Mouse (Mus musculus) cortical plate, adult 2 months (tissue): Measurements from ENCODE around the gene Plcxd3. TPM values are rescaled to one million over a fixed set of nuclear protein-coding genes. Genes with fewer than 3 reads are reported as not detected.
"Not testable (repeated sequence)": the region's sequence is repeated elsewhere in the genome, so short reads cannot be mapped to it uniquely, and the experiment has no call there.

ENCODE experiments used
- H3K27ac ChIP-seq: fragments of 200-500 bp; 2 replicates; pipeline ENCODE4 v1.5.1; 2012; ENCODE audit warnings: low read length, control low read depth, inconsistent platforms; ENCODE audit not compliant: insufficient read depth
- H3K4me1 ChIP-seq: fragments of 200-500 bp; 2 replicates; pipeline ENCODE4 v1.6.1; 2011; ENCODE audit warnings: low read length; ENCODE audit not compliant: control insufficient read depth, insufficient read depth
- H3K4me3 ChIP-seq: fragments of 200-500 bp; 2 replicates; pipeline ENCODE4 v1.5.1; 2011; ENCODE audit warnings: mild to moderate bottlenecking, low read length, control low read depth; ENCODE audit not compliant: insufficient read depth
- CTCF ChIP-seq: fragments of 200-500 bp; IDR thresholded peaks from 2 replicates; pipeline ENCODE4 v1.5.1; 2011; ENCODE audit warnings: mild to moderate bottlenecking, control low read depth, low read length; ENCODE audit not compliant: insufficient read depth; ENCODE audit errors: extremely low read depth
- POLR2A ChIP-seq: fragments of 200-500 bp; IDR thresholded peaks from 2 replicates; pipeline ENCODE4 v1.6.1; 2011; ENCODE audit warnings: mild to moderate bottlenecking, low read length, control low read depth; ENCODE audit not compliant: insufficient read depth; ENCODE audit errors: extremely low read depth
- polyA plus RNA-seq: library from polyadenylated mRNA; depleted of rRNA; stranded (reverse); fragments of >200 nt; gene quantifications from 2 replicates; pipeline ENCODE4 v1.2.3, GENCODE M21; 2012

The Plcxd3 gene
- polyA plus RNA-seq, 1 experiment, result 4.5 TPM

DNA sequence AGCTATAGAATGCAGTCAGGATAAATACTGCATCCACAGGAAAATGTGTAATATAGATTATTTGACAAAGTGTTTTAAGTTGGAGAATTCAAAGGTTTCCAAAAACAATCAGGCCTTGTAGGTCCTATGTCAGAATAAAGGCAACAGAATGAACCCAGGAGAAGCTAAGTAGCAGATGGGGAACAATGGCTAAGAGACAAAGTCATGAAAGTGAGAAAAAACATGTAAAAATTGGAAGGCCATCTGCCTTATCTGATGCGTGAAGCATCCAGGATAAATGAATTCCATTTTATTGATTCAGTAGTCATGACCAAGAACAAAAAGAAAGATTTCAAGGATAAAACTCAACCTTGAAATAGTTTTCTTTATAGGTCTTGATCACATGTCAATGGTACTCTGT is 139.4 kb downstream of the Plcxd3 start:
- Histone ChIP-seq H3K27ac (no peak overlapping the region), H3K4me3 (no peak overlapping the region), H3K4me1 (no peaks in the 10 kb centered on the region)
- TF ChIP-seq POLR2A, result no peak
- no peak for TF ChIP-seq CTCF

DNA sequence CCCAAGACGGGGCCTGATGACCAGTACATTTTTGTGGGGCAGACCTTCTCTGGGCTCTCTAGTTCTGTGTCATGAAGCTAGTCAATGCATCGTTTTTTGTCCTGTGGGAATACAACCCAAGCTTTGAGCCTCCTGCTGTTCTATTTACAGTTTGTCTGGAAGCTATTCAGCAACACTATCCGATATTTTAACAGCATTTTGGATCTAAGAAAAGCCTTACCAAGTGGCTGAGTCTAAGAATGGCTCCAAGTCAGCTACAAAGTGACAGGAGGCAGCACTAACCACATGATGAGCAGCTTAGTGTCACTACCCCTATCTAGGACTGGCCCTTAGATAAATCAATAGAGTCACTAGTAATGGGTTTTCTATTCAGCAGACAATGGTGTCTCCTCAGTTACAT is 149.3 kb downstream of the Plcxd3 start:
- H3K4me1 ChIP-seq, result no peaks in the 10 kb centered on the region
- H3K4me3 ChIP-seq, result no peak overlapping the region
- no peak overlapping the region for H3K27ac ChIP-seq
- TF ChIP-seq POLR2A (no peak), CTCF (no peak)

GRCm38 (mm10) chr15:4533700-4534099 is 158.4 kb downstream of the Plcxd3 start:
- Histone ChIP-seq H3K4me3 (no peak overlapping the region), H3K4me1 (peaks cover 2% of the 10 kb centered on the region; the same call in 1 of the 2 replicates), H3K27ac (no peak overlapping the region)
- TF ChIP-seq POLR2A, result no peak
- no peak for TF ChIP-seq CTCF

GRCm38 (mm10) chr15:4559121-4559520 is 183.8 kb downstream of the Plcxd3 start:
- TF ChIP-seq CTCF (no peak), POLR2A (no peak)
- Histone ChIP-seq H3K4me1 (no peaks in the 10 kb centered on the region), H3K4me3 (no peak overlapping the region), H3K27ac (no peak overlapping the region)

GRCm38 (mm10) chr15:4561431-4561970 is 186.2 kb downstream of the Plcxd3 start:
- Histone ChIP-seq H3K27ac (no peak overlapping the region), H3K4me3 (no peak overlapping the region), H3K4me1 (no peaks in the 10 kb centered on the region)
- TF ChIP-seq POLR2A (no peak), CTCF (no peak)

- not testable (repeated sequence) for H3K4me3 ChIP-seq, H3K4me1 ChIP-seq
These were observed 220.2 kb downstream of the Plcxd3 start for GRCm38 (mm10) chr15:4595521-4595920.

DNA sequence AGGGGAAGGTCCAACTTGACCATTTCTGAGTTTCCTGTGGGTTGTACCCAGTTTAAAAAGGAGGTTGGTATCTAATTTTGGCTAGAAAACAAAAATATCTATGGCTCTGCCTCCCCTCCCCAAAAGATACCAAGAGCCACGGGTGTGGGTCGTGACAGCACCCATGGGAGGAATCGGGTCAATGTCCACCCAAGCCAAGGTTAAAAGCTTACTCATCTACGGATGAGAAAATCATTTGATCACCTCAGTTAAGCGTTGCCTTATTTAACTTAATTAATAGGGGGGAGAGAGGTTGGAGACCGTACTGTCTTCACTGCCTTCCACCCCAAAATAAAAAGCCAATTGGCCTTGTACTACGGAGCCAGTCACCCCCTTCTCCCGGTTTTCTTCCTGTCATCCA is 223.4 kb downstream of the Plcxd3 start:
- not testable (repeated sequence) for H3K27ac ChIP-seq, H3K4me3 ChIP-seq, H3K4me1 ChIP-seq

More at GRCm38 (mm10) chr15:4595521-4595920, 220.2 kb downstream of the Plcxd3 start:
- not testable (repeated sequence) for H3K27ac ChIP-seq

DNA sequence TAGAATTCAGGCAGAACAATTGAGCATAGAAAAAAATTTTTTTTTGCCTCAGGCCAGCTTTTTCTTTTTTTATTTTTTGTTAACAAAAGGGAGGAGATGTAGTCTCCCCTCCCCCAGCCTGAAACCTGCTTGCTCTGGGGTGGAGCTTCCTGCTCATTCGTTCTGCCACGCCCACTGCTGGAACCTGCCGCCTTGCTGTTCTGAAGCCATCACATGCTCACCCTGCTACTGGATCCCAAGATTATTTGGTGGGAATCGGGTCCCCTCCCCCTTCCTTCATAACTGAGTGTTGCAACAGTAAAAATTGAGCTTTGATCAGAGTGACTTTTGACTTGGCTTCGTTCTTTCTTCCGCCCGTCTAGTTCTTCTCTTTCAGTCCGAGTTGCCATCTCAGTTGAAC is 224.0 kb downstream of the Plcxd3 start:
- not testable (repeated sequence) for H3K4me3 ChIP-seq, H3K4me1 ChIP-seq, H3K27ac ChIP-seq

DNA sequence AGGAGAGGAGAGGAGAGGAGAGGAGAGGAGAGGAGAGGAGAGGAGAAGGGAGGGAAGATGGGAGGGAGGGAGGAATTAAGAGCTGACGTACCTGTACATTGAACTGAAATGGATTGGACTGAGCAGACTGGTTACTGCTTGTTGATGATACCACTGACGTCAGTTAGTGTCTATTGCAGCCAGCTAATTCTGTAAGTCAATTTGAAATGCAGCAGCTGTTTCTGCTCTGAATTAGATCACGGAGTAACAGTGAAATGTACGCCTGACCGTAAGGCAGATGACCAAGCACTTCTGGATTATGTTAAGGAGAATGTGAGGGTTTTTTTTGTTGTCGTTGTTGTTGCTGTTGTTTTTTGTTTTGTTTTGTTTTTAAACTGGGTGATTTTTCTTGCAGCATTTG is 230.3 kb downstream of the Plcxd3 start:
- Histone ChIP-seq H3K4me1 (no peaks in the 10 kb centered on the region), H3K4me3 (no peak overlapping the region), H3K27ac (no peak overlapping the region)
- TF ChIP-seq POLR2A (no peak), CTCF (no peak)
